Mouse (Mus musculus) myocyte (in vitro differentiated cells): ENCODE data around the gene Pipox.

Source experiments
- MAX ChIP-seq: IDR thresholded peaks from one replicate; pipeline ENCODE4 v1.6.1; 2011; ENCODE audit warnings: low read depth, mild to moderate bottlenecking, control low read depth
- MYOD1 ChIP-seq, 3 experiments: IDR thresholded peaks; one replicate each; pipeline ENCODE4 v1.6.1; 2011; ENCODE audit warnings: control low read depth in 2 of 3, low read depth in 2 of 3, mild to moderate bottlenecking in 2 of 3, moderate library complexity in 1 of 3; ENCODE audit not compliant: insufficient read length in 2 of 3, control insufficient read depth in 1 of 3
- POLR2A ChIP-seq: IDR thresholded peaks from one replicate; pipeline ENCODE4 v1.6.1; 2011; ENCODE audit warnings: low read depth, mild to moderate bottlenecking, control low read depth, moderate library complexity; ENCODE audit not compliant: insufficient read length
- SRF ChIP-seq: IDR thresholded peaks from one replicate; pipeline ENCODE4 v1.6.1; 2011; ENCODE audit warnings: low read depth; ENCODE audit not compliant: control insufficient read depth, insufficient read length
- USF1 ChIP-seq: IDR thresholded peaks from one replicate; pipeline ENCODE4 v1.6.1; 2011; ENCODE audit warnings: low read depth, mild to moderate bottlenecking, control low read depth, moderate library complexity

DNA sequence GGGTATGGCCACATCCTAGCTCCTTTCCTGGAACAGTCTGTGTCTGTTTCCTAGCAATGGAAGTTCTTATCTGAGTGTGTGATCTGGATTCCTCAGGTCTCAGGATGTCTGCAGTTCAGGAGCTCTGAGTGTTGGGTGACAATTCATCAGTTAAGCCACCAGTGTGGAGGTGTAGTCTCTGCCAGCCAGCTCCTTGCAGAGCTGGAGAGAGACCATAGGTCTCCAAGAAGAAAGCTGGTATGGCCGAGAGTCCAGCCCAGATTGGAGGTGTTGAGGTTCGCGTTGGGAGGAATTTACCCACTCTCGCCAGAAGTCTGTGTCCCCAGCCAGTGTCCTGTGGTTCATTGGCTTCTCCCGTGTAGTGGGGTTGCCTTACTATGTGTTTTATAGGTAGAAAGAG is 38.7 kb upstream of the Pipox start:
- TF ChIP-seq POLR2A (no peak), MYOD1 (IDR thresholded peaks at IDR 0.05; ENCODE audit: control insufficient read depth in 1 of 3, insufficient read length in 2 of 3, low read depth in 2 of 3) (no peak), MAX (no peak), USF1 (no peak), SRF (no peak)
